Mouse (Mus musculus) kidney, adult 11 months (tissue): ENCODE measurements at regions not wholly inside any gene's neighbourhood (a gene's known extent, or its start where the extent isn't known, plus 50 kb on each side); places are given as distances from the start of the nearest gene placed in this dataset.

Experiments used
- DNase-seq: peaks from one replicate; pipeline ENCODE4 v3.0.0; 2022

DNA sequence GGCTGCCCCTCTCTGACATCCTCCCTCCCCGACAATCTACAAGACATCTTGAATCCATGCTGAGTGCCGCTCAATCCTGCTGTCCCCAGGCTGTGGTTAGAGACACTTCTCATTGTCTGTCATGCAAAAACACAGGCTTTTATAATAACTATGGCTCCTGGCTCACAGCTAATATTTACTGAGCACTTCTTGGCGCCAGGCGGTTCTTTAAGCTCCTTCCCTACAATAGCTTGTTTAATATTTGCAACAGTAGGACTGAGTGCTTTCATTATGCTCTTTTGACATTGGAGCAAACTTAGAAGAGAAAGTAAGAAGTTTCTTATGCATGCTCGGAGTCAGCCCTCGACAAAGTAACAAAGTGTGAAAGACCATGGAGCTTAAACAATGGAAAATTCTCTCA is 151.6 kb upstream of the Irx6 start:
- DNase-seq = no peak

GRCm38 (mm10) chr8:92529756-92530155 is 144.3 kb upstream of the Irx6 start:
- DNase-seq = no peak

- no peak for DNase-seq
Observed at GRCm38 (mm10) chr8:92540636-92541035, 133.5 kb upstream of the Irx6 start.

GRCm38 (mm10) chr8:92545347-92546059 is 128.6 kb upstream of the Irx6 start:
- DNase-seq = no peak

DNA sequence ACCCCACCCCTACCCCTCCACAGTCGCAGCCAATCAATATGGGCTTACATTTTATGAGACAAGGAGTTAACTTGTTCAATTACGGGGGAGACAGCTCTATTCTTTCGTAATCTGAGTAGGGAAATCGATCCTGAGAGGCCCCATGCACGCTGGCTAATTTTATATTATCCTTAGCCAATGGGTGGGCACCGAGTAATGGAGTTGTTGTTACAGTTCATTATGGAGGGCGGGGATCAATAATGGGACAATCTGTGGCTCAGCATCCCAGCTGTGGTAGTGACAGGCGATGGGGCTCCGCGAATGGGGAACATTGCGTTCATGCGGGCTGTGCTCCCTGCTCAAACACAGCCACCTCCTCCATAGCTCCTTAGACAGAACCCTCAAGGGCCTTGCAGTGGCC is 118.9 kb upstream of the Irx6 start:
- DNase-seq = no peak

DNA sequence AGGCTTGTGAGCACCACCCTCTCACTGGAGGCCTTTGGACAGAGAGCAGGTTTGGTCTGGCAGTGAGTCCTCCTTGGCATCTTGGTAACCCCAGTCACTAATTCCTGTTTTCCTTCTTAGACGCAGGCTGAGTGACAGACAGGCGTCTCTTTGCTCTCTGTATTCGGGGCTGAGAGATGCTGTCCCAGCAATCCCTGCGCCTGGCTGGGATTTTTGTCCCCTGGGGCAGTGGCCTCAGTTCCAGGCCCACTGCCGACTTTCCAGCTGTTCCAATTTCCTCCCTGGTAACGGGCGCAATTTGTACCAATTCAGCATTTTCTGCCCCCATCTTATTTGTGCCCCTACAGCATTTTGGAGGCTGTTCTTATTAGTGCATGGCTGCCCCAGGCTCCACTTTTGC is 118.5 kb upstream of the Irx6 start:
- DNase-seq = no peak

GRCm38 (mm10) chr8:92562471-92562870 is 111.6 kb upstream of the Irx6 start:
- DNase-seq = no peak

DNA sequence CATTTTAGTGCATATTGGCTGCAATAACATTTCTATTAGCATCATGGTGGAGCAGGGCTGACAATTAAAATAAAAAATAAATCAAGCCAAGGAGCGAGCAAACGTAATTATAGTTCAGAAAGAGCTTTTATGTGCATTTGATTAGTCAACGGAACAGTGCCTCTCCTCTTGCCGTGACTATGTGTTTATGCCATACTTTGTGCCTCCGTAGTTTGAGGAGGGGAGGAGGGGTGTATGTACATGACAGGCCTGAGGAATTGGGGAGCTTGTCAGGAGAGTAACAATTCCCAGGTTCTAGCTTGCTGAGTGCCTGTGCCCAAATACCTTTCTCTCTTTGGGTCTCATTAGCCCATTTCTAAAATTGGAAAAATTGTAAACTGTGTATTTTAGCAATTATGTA is 111.1 kb upstream of the Irx6 start:
- no peak for DNase-seq

DNA sequence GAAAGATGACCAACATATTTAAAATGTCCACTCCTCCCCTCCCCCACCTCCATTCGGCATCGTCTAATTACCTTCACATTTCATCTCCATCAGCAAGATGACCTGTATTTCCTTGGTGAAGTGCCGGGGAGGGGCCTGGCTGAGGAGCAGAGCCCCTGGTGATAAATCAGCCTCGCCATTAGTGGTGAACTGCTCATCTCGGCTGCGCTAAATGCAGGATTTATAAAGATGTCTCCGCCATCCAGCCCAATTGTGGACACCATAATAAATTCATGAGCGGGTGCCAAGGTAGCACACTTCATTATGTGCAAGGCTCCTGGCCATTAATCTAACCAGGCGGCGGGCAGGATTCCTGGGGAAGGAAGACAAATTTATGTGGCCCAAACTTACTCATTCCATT is 104.4 kb upstream of the Irx6 start:
- no peak for DNase-seq

- no peak for DNase-seq
Observed at GRCm38 (mm10) chr8:92579446-92579845, 94.6 kb upstream of the Irx6 start.

DNA sequence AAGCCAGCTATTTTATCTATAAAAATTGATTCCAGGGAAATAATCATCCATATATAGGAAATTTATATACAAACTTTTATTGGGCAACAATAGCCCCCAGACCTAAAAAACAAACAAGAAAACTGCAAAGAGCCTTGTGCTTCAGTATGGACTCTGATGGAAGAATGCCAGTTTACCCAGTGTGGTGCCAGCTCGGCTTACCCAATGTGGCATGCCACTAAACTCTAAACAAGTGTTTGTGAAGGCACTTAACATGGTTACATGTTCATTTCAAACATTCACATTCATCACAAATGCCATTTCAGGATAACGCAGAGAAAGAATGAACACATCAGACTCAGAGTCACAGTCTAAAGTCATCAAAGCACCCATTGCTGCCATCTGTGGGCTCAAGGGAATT is 93.0 kb upstream of the Irx6 start:
- DNase-seq = no peak

DNA sequence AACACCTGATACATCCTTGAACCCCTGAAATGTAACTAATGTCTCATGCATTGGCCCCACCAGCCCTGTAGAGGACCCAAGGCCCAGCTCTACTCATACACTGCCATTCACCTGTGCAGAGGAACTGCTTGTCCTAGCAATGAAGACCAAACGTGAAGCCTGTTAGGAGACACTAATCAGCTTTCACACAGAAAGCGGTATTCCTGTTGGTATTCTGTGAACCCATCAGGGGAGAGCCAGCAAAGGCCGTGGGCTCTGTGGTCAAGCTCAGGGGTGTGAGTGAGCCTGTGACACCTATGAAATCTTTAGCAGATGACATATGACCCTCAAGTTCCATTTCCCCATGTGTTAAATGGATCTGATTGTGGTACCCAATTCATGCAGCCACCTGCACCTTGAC is 73.3 kb upstream of the Irx6 start:
- DNase-seq = no peak

- no peak for DNase-seq
Observed at GRCm38 (mm10) chr8:92602973-92603372, 71.1 kb upstream of the Irx6 start.

- no peak for DNase-seq
Observed at GRCm38 (mm10) chr8:92605631-92606030, 68.5 kb upstream of the Irx6 start.

DNA sequence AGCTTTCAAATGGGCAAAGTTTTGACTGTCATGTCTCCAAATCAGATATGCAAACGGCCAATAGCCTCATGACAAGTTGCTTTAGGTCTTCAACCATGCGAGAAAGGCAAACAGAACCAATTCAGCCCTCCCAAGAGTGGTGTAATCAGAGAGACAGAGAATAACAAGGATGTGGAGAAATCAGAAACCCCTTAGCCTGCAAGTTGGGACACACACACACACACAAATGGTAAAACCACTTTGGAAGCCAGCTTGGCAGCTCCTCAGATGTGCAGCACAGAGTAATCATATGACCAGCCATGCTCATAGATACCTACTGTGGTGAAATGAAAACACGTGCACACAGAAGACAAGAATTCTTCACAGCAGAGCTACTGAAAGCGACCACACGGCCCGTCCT is 66.5 kb upstream of the Irx6 start:
- no peak for DNase-seq

DNA sequence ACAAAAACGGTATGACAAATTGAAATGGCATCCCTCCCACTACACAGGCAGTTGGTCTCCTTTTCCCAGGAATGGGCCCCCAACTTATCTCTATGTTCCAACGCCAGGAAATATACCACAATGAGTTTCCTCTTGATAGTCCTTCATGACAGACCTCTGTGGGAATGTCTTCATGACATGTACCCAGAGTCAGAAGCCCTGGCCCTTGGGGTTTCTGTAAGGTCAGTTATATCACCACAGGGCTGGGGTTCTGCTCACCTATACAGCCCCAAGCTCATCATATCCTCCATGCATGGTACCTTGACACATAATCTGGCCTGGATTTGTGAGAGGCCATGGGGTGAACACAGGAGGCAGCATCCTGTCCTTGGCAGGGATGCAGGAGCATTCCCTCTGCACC is 64.2 kb upstream of the Irx6 start:
- DNase-seq = no peak

DNA sequence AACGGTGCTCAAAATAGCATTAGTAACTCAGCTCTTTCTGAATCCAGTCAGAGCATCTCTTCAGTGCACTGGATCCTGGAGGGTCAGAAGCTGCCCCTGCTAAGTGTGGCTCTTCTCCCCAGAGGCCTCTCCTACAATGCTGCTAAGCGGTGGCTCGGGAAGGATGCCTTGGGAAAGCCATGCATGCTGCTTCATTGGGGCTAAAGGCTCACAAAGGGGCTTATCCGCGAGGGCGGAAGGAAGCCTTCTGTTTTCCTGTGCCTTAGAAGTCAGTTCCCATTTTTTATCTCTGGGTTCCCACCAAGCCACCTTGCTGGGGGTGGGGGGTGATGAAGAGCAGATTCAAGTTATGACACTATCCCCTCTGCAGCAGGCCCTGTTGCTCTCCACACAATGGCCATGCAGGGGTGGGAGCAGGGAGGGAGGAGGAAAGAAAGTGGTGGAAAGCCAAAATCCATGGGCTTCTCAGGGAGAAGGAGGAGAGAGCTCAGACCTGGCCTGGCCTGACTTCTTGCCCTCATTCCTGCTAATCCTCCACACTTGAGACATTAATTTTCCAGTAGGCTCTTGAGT is 63.5 kb upstream of the Irx6 start:
- no peak for DNase-seq

- DNase-seq = no peak
Observed at GRCm38 (mm10) chr8:92613486-92613885, 60.6 kb upstream of the Irx6 start.

- DNase-seq = no peak
Observed at GRCm38 (mm10) chr8:92616341-92617115, 57.6 kb upstream of the Irx6 start.

- DNase-seq = no peak
Observed at GRCm38 (mm10) chr8:92618281-92618680, 55.8 kb upstream of the Irx6 start.
